Mouse (Mus musculus) mouse trophoblast stem cell (cell line): ENCODE results near the gene Shisal1.

Experiments
- in situ Hi-C, 2 experiments: fragments of 300-500 bp; cut with MseI, MboI; formaldehyde crosslinking; loops; 2 replicates in 1 of 2; 3 replicates in 1 of 2; pipeline ENCODE4 v1.15.1; 2025

Gene Shisal1

DNA sequence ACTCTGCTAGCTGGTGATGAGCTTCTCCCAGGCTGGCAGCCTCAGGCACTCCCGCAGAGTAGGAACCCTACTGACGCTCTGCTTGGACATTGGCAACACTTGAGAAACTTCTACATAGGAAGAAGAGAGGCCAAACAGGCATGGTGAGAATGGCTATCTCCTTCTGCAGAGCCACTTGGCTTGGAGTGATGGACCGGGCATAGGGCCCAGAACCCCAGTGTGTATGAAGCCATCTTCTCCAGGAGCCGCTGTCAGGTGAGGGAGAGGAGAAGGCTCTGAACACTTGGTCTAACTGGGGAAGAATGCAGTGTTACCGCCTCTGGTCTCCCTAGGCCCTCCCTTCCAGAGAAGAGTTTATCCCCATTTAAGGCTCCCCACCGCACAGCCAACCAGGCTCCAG is 19.3 kb downstream of the Shisal1 start:
- in situ Hi-C loops, result no loop called here

DNA sequence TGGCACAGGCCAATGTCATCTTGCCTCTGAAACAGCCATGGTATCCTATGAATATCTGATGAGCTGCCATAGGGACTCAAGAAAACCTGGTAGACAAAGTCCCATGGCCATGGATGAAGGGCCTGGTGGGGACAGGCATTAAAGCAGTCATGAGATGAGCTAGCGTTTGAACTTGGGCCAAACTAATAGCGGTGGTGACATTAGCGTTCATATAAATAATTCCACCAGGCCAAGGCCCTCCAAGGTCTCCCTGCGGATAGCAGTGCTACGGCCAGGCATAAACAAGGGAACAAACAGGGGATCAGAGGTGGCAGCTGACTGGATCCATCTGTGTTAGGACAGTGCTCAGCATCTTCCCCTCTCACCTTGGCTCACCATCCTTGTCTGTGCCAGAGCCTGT is 21.2 kb downstream of the Shisal1 start:
- in situ Hi-C loops, result no loop called here

DNA sequence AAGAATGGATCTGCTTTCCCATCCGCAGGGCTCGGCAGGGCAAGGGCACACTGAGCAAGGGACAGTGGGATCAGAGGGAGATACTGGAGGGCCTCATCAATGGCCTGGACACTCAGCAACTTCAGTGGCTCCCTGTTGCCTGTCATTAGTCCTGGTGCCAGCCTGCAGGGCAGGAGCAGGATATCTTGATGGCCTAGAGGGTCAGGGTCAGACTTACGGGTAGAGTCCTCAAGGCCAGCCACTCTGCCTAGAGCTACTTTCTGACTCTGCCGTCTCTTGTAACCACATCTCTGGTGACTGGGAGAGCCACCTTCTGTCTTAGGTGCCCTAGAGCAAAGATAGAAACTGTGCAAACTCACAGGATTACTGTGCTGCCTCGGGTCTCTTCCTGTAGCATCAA is 23.1 kb downstream of the Shisal1 start:
- in situ Hi-C loops, result no loop called here

DNA sequence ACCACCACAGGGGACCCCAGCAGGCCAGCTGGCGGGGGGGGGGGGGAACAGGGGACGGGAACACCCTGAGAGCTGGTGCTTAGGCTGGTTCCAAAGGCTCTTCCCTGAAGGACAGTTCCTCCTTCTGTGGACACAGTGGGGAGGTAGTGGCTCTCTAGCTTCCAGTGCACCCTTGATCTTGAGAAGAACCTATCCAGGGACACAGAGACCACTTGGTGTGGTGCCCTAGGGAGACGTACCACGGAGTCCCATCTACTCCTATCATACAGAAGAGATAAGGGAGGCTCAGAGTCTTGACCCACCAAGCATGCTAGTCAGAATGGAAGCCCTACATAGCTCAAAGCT is 28.7 kb downstream of the Shisal1 start:
- in situ Hi-C loops, result no loop called here

DNA sequence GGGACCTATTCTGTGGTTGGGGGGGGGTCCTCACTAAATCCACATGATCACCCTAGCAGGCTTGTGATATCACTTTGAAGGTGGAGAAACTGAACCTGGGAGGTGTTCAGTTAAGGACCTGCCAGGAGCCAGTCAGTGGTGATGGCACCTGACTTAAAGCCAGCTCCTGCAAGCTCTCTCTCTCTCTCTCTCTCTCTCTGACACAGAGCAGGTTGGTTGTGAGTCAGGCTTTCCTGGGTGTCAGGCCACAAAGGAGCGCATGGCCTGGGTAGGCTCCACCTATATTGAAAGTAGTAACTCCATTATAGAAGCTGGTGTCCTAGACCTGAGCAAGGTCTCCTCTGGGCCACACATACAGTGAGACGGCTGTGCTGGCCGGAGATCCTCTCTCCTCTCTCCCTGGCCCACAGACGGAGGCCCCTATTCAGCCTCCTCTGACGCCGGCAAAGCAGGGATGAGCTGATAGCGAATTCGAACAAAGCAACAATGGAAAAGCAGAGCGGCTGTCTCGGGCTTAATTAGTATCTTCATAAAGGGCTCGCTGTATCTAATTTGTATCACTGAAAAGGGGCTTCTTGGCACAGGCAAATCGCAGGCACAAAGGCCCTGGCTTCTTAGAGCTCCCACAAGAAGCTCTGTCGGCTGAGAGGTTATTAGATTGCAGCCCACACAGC is 29.2 kb downstream of the Shisal1 start:
- in situ Hi-C loops, result no loop called here

DNA sequence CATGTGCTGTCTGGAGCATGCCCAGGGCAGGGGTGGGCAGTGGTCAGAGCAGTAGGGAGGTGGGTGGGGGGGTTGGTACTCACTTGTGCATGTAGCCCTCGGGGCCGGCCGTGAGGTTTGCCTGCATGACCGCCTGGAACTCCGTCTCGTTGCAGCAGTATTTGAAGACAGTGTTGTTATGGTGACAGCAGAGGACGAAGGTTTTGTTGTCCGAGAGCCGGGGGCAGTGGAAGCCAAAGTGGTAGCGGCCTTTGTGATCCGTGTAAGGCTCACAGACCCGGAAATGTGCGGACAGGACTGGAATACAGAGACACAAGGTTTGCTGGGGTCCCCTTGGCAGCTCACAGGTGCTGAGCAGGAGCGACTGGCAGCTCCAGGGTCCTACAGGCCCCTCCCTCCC is 29.9 kb downstream of the Shisal1 start:
- in situ Hi-C loops, result no loop called here

DNA sequence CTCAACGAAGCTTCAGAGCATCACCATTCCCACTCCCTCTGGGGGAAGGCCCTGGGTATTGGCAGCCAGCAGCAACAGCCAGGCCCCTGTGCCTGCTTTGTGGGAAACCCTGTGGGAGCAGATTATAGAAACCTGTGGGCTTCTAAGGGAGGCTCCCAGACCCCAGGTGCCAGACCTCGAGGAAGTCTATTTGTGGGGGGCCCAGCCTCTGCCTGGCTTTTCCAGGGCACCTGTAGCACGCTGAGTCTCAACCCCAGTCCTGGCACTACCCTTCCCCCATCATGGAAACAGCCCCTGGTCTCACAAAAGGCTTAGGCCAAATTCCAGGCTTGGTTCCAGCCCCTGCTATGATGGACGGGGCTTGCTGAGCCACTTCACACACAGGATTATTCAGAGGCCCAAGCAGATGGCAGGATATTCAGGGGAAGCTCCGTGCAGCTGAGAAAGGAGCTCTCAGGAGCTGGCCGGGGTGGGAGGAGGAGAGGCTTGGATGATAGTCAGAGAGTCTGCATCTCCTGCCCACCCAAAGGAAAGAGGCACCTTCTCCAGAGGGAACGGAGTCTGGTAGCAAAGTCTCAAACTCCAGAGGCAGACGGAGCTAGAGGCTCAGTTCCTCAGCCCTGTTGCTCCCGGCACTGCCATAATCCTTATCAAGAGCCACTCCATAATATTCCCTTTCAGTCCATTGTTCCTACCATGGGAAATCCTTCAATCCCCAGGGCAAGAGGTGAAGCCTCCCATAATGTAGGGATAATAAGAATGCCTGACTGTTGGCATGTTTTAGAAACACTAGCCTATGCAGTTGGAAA is 32.7 kb downstream of the Shisal1 start:
- in situ Hi-C loops, result no loop called here

DNA sequence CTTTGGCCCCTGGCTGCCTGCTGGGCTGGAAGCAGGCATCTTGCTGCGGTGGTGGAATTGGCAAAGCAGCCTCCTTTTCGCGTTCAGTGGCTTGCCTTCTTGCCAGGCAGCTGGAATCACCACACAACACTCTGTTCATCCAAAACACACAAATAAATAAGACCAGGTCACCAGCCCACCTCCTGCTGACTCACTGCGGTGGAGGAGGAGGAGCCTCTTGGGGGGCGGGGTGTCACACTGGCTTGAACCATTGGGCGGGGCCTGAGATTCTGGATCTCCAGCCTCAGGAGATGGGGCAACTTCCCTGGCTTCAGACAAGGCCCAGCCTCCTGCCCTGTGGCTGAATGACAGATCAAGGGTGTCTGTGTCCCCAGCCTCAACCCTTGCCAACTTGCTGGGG is 34.5 kb downstream of the Shisal1 start:
- in situ Hi-C loops, result no loop called here

DNA sequence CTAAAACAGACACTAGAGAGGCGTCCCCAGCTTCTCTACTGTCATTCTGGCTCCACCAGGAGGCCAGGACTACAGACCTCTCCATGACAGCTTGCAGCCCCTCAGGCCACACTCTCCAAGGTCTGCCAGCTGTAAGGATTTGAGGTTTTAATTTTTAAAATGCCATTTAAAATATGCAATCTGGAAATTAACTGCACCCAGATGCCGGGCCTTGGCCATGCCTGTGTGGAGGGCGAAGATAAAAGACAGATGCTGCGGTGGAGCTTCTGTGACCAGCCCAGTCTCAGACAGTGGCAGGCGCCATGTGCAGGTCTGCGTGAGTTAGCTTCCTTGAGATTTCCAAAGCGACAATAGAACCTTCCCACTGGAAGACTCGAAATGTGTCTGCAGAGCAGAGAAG is 36.8 kb downstream of the Shisal1 start:
- in situ Hi-C loops, result no loop called here

DNA sequence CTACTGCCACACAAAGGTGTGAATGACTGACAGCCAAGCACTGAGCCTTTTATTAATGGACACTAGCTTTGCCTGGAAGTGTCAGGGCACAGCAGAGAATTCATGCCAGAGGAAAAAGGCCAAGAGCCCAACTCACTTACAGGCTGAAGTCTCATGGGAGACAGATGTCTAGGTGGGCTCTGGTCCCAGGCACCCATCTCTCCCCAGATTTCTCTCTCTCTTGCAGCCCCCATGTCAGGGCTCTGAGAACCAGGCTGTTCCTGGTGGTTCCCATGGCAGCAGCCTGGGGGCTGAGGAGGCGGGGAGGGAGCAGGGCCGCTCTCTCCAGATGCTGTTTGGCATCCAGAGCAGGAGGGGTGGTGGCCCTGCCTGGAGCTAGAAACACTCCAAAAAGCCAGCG is 38.3 kb downstream of the Shisal1 start:
- in situ Hi-C loops, result no loop called here

DNA sequence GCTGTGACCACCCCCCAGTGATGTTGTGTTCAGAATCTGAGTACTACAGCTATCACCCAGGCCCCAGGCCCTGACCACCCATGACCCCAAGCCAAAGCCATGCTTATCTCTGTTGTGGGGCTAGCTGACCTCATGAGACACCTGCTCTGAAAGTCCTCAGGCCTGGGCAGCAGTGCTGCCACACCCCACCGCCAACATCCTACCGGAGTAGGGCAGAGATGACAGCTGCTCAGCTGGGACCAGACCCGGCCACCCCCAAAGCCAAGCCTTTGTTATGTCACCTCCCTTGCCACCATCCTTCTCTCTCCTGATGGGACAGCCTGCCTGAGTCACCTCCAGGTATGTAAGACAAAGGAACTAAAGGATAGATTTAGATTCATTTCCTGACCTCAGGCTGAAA is 41.1 kb downstream of the Shisal1 start:
- in situ Hi-C loops, result no loop called here

DNA sequence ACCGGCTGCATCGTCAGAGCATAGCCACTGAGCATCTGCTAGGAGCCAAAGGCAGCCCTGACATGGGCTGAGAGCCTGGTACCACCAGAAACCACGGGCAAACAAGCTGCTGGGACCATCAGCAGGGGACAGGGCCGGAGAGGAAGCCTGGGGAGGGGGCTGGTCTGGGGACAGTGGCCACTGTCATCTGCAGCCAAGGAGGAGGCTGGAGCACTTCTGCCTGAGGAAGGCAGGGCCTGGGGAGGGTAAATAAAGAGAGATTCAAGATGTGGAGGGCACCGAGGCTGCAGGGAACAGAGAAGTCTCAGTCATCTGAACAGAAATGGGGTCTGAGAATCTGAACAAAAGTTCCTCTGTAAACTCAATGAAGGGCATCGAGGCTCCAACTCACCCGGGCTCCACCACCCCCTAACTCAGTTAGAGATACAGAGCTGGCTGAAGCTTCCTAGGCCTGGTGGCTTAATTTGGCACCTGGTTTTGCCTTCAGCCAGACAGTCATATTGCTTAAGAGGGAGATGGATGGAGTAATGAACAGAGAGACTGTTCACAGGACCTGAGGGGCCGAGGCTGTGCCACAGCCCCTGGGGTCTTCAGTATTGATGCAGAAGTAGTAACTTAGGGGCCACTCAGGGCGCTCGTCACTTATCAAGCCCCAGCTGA is 43.3 kb downstream of the Shisal1 start:
- in situ Hi-C loops, result no loop called here

DNA sequence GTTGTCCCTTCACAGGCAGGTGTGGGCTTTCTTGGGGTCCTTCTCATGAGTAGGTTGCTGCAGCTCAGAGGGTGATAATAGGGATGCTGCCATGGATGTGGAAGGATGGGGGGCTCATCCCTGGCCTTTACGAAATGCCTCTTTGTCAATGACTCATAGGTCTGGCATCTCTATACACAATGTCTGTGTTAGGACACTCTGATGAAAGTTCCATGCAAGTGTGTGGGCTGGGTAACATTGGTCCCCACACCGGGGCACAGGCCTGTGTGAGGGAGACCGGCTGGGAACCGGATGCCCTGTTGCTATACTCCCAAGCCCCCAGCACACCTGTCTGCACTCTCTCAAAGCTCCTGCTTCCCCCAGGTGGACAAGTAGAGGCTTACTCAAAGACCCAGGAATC is 48.3 kb downstream of the Shisal1 start:
- in situ Hi-C loops, result no loop called here

DNA sequence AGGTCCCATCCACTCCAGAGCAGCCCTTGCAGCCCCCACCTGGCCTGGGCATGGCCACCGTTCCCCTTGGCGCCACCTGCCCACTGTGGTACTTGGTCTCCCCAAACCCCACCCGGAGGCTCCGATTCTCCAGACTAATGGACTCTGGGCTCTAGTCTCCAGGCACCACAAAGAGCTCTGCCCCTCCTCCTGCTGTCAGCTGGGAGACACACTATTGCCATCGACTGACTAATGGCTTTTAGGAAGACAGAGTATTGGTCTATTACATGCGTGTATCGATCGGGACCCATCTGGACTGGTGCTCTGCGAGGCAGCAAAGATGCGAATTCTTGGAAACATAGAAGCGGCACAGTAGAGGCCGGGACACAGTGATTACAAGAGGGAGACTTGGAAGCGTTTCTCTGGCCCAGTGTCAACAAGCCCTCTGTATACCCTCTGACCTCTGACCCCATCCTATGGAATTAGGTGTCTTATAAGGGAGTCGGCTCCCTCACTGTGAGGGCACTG is 49.2 kb downstream of the Shisal1 start:
- in situ Hi-C loops, result no loop called here

DNA sequence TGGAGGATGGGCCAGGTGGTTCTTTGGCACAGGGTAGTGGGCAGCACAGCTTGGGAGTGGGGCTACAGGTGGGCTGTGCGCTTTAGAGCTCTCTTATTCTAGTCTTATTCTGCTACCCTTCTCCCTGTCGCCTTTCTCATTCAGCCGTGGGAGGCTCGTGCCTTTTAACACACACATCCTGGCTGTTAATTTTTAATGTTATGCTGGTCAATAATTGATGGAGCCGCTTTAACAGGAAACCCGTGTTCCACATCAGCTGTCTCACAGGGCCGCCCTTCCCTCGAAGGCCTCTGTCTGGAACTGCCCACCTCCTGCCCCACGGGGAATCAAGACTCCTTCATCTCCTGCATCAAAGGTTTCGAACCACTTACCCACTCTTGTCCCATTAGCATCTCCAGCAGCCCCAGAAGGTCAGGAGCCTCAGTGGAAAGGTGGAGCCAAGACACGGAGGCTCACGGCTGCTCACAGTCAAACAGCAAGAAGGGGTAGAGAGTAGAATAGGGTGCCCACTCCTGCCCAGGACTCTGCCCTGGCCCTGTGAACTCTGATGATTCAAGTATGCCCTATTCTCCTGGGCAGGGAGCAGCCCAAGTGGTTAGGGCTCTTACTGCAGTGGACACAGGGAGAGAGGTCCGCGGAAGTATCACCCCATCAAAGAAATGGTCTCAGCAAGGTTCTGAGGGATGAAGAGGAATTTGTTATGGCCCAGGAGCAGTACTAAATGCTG is 51.4 kb downstream of the Shisal1 start:
- in situ Hi-C loops, result no loop called here

DNA sequence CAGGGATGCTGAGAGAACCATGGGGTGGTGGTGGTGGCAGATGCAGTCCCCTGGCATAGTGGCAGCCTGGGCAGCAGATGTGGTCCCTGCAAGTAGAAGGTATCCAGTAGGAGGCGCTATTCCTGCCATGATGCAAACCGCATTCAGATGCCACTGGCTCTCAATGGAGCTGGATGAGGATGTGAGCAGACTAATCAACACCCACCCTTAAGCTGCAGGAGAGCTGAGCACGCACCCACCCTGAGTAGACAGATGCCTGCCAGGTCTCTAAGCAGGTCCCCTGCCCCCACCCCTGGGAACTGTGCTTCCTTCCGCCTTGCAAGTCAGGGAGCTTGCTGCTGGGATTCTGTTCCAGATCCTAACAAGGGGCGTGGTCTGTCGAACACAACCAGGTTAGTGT is 53.6 kb downstream of the Shisal1 start:
- in situ Hi-C loops, result no loop called here

DNA sequence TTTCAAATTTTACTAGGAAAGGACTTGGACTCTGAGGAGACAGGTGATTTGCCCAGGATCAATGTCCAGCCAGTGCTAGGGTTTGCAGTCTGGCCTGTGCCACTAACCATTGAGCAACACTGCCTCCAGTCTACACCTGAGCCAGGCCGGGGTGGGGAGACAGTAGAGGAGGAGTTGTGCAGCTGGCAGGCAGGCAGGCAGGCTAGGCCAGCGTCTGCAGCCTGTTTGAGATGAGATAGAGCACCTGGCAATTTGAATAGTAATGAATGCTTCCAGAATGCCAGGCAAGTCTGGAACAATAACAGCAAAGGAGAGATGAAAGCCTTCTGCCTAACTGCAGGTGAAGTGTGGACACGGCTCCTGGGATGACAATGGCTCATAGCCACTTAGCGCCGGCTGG is 54.1 kb downstream of the Shisal1 start:
- in situ Hi-C loops, result no loop called here

DNA sequence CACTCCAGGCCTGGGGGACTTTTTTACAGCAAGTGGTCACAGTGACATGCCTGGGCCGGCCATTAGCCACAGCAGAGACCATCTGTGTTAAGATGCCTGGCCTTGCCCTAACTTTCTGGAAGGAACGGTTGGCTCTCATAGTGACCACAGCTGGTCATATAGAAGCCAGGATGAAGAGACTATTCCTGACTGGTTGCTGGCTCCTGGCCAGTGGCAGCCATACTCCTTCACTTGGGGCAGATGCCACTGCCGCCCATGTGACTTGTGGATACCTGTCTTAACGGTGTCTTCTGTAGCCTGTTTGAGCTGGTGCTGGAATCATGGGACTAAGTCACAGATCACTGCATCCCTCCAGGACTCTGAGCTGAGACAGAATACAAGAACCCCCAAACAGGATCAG is 54.8 kb downstream of the Shisal1 start:
- in situ Hi-C loops, result no loop called here

DNA sequence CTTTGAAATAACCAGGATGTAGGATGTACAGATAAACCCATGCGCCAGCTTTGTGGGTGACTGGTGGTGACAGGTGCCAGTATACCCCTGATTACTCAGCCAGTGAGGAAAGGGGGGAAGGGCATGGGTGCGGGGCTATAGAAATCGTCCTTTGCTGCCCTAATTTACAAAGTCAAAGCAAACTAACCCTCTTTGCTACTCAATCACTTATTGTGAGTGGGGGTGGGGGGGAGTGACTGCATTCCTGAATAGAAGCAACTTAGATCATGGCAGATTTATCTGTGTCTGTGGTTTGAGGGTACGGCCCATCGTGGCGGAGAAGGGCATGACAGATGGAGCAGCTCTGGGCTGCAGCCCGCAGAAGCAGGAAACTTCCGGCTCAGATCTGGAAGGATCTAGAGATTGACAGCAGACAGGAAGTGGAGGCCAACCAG is 58.2 kb downstream of the Shisal1 start:
- in situ Hi-C loops, result no loop called here

DNA sequence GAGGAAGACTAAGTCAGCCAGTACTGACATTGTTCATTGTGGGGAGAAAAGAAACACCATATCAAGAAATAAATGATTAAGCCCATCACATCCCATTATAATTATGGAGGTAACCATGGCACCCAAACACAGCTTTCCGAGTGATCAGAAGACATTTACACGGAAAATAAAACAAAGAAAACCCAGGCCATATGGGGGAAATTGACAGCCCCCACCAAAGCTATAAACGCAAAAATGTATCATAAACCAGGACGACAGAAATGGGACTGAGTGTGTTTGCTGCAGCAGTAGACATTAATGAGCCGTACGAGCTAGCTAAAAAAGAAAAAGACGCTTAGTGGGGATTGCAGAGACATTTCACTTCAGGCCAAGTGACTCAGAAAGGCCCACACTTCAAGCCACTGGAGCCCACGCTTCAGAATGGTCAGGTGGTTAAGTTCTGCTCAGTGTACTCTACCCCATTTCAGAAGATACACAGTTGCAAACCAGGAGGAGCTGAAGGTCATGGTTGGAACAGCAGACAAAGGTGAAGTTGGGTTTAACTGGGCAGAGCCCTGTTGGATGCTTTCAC is 60.8 kb downstream of the Shisal1 start:
- in situ Hi-C loops, result no loop called here

DNA sequence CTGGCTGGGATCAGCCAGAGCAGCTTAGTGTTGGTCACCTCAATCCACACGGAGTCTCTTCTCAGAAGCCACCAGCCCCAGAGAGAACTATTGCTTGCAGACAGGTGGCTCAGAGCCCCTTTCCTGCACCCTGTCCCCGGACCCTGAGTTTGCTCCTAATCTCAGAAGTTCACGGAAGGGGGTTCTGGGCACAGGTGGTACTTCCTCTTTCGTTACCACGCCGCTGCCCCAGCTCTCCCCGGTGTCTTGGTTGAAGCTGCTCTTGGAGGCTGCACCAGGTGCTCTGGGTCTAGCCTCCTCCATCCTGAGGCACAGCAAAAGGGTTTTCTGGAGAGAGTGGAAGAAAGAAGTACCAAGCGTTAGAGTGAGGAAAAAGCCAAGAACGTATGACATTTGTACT is 62.8 kb downstream of the Shisal1 start:
- in situ Hi-C loops, result no loop called here

DNA sequence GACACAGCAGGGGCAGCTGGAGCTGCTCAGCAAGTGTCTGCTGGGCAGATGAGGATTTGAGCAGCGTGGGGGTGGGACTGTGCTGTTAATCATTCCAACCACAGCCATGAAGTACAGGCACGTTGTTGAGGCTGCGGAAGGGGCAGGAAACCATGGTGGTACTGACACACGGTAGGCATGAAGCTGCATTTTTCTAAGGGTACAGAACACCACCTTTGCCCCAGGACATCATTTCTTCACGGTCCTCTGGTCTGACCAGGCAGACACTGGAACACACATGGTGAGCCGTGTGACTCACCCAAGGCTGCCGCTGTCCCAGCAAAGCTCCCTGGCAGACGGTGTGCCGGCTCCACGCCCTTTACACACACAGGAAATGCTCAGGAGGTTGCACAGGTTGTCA is 66.7 kb downstream of the Shisal1 start:
- in situ Hi-C loops, result no loop called here
